Comparison of ENCODE assay signal across 8 mouse cellular contexts in the genomic region with DNA sequence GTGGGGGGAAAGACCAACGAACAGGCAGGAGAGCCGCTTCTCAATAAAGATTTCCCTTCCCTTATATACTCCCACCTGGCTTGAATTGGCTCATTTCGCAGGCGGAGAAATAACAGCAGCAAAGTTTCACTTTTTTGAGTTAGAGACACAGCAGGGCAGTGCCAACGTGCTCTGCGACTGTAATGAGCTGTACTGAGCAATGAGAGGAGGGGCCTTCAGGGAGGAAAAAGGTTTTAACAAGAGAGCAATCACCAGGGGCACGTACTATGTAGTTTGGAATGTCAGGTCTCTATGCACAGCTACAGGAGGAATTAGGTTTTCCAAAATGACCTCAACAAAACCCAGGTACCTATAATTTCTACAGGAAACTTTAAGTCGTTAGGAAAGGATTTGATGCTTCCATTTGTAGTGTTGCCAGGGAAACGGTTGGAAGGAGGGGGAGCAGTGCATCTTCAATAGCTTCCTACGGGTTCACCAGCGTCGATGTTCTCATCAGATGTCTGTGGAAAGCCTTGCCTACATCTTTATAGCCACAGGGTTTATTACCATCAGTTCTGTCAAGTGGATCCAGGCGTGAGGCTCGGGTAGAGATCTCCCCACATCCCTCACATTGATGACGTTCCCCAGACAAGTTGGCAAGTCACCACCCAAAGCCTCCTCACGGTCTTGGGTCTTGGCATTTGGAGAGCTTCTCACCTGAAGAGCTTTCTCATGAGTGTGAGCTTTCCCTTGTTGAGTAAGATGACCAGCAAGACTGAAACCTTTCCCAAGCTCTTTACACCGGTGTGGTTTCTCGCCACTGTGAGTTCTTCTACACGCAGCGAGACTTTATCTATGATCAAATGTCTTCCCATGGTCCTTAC. TPM values are rescaled to one million over a fixed set of nuclear protein-coding genes. Genes with fewer than 3 reads are reported as not detected.
DNase-seq lines count a peak whose midpoint lies in the region; ATAC-seq and TF ChIP-seq lines count a peak whose summit lies in the region.

No protein-coding gene starts in this region.

- no peaks in the 10 kb centered on the region for H3K4me1 ChIP-seq in kidney, postnatal 0 days (replicated peaks; ENCODE audit: insufficient read depth, low read length)
- peaks cover 8% of the 10 kb centered on the region for H3K4me1 ChIP-seq in forebrain, embryonic 12.5 days
- no peaks in the 10 kb centered on the region for H3K4me1 ChIP-seq in liver, embryonic 12.5 days
- H3K4me1 ChIP-seq in neural tube, embryonic 13.5 days (replicated peaks): peaks cover 27% of the 10 kb centered on the region

- H3K4me3 ChIP-seq in kidney, postnatal 0 days (replicated peaks; ENCODE audit: low read depth, low read length): peak overlapping the region; percentile 20
- peak overlapping the region; percentile 33 for H3K4me3 ChIP-seq in forebrain, embryonic 12.5 days (replicated peaks)
- H3K4me3 ChIP-seq in liver, embryonic 12.5 days: no peak overlapping the region
- peak overlapping the region; percentile 29 for H3K4me3 ChIP-seq in neural tube, embryonic 13.5 days

- H3K9me3 ChIP-seq in kidney, postnatal 0 days (replicated peaks; ENCODE audit: low read length): peaks cover 4% of the 10 kb centered on the region; the same call in 1 of the 2 replicates
- H3K9me3 ChIP-seq in forebrain, embryonic 12.5 days: peaks cover 13% of the 10 kb centered on the region
- peaks cover 8% of the 10 kb centered on the region; the same call in 1 of the 2 replicates for H3K9me3 ChIP-seq in liver, embryonic 12.5 days (replicated peaks)
- H3K9me3 ChIP-seq in neural tube, embryonic 13.5 days: peaks cover 8% of the 10 kb centered on the region

- no peaks in the 10 kb centered on the region for H3K36me3 ChIP-seq in kidney, postnatal 0 days (ENCODE audit: insufficient read depth, low read length)
- no peaks in the 10 kb centered on the region for H3K36me3 ChIP-seq in forebrain, embryonic 12.5 days (replicated peaks)
- no peaks in the 10 kb centered on the region for H3K36me3 ChIP-seq in liver, embryonic 12.5 days
- H3K36me3 ChIP-seq in neural tube, embryonic 13.5 days: no peaks in the 10 kb centered on the region

- no peak for DNase-seq in kidney, postnatal 0 days (ENCODE audit: low spot score)
- DNase-seq in kidney, adult 8-10 months: no peak
- no peak for DNase-seq in urinary bladder, postnatal 25 days (ENCODE audit: low spot score)
- no peak for DNase-seq in thymus, postnatal 25 days
- DNase-seq in adrenal gland, postnatal 14 days: no peak

- 36% methylated on average over 20 of the region's 20 CpGs for WGBS in kidney, postnatal 0 days
- 42% methylated on average over 20 of the region's 20 CpGs for WGBS in forebrain, embryonic 12.5 days
- WGBS in liver, embryonic 12.5 days (ENCODE audit: insufficient replicate concordance): 43% methylated on average over 20 of the region's 20 CpGs
- 37% methylated on average over 20 of the region's 20 CpGs for WGBS in neural tube, embryonic 13.5 days

- peak overlapping the region; percentile 58 for H3K4me2 ChIP-seq in kidney, postnatal 0 days (ENCODE audit: low read length)
- H3K4me2 ChIP-seq in forebrain, embryonic 12.5 days: peak overlapping the region; percentile 56
- peak overlapping the region; percentile 44; the same call in 1 of the 2 replicates for H3K4me2 ChIP-seq in liver, embryonic 12.5 days
- H3K4me2 ChIP-seq in neural tube, embryonic 13.5 days: peak overlapping the region; percentile 54

- H3K27me3 ChIP-seq in kidney, postnatal 0 days (ENCODE audit: insufficient read depth, low read length): no peaks in the 10 kb centered on the region
- 0 out of 2 replicates have a peak, but pooled peaks cover 9% of the 10 kb centered on the region for H3K27me3 ChIP-seq in forebrain, embryonic 12.5 days
- peaks cover 31% of the 10 kb centered on the region for H3K27me3 ChIP-seq in liver, embryonic 12.5 days (replicated peaks)
- no peaks in the 10 kb centered on the region for H3K27me3 ChIP-seq in neural tube, embryonic 13.5 days

- peak overlapping the region; percentile 35; the same call in 1 of the 2 replicates for H3K9ac ChIP-seq in kidney, postnatal 0 days (ENCODE audit: low read depth, low read length)
- H3K9ac ChIP-seq in forebrain, embryonic 12.5 days: peak overlapping the region; percentile 44
- no peak overlapping the region for H3K9ac ChIP-seq in liver, embryonic 12.5 days
- peak overlapping the region; percentile 56; the same call in 1 of the 2 replicates for H3K9ac ChIP-seq in neural tube, embryonic 13.5 days

- no peak overlapping the region for H3K27ac ChIP-seq in kidney, postnatal 0 days
- peak overlapping the region; percentile 56; the same call in 1 of the 2 replicates for H3K27ac ChIP-seq in forebrain, embryonic 12.5 days
- H3K27ac ChIP-seq in liver, embryonic 12.5 days: no peak overlapping the region
- peak overlapping the region; percentile 62; the same call in 1 of the 2 replicates for H3K27ac ChIP-seq in neural tube, embryonic 13.5 days (replicated peaks)

- TF ChIP-seq CTCF in kidney, postnatal 0 days (IDR thresholded peaks at IDR 0.05; ENCODE audit: low read depth): no peak

- ATAC-seq in kidney, postnatal 0 days (replicated peaks; ENCODE audit: low FRiP score, low read depth): no peak
- peak; percentile 82; the same call in 1 of the 2 replicates for ATAC-seq in forebrain, embryonic 12.5 days (ENCODE audit: low FRiP score)
- ATAC-seq in liver, embryonic 12.5 days: no peak
- peak; percentile 76 for ATAC-seq in neural tube, embryonic 13.5 days (ENCODE audit: low read depth)

RNA-seq across cellular contexts. Expression of a gene that starts 7.2 kb away (rescaled TPM):
- 0.27 and 0.45 TPM in 2 replicates for polyA plus RNA-seq in kidney, postnatal 0 days (2015; fragmentation: Nextera tagmentation; extraction: Ambion mirVana)
- polyA plus RNA-seq in forebrain, embryonic 12.5 days (2016; fragmentation: Nextera tagmentation; extraction: Ambion mirVana): not detected in 2 replicates
- polyA plus RNA-seq in liver, embryonic 12.5 days (2016; fragmentation: Nextera tagmentation; extraction: Ambion mirVana): not detected in 2 replicates
- 0.31 TPM in 1 of 2 replicates, not detected in the other for polyA plus RNA-seq in neural tube, embryonic 13.5 days (2015; fragmentation: Nextera tagmentation; extraction: Ambion mirVana)
- total RNA-seq in adrenal gland, postnatal 14 days (2021): not detected in 2 replicates

RNA-seq across cellular contexts. Expression of a gene that starts 10.0 kb away (rescaled TPM):
- polyA plus RNA-seq in kidney, postnatal 0 days (2015; fragmentation: Nextera tagmentation; extraction: Ambion mirVana): 9.8 and 10.0 TPM in 2 replicates
- 17.8 and 19.0 TPM in 2 replicates for polyA plus RNA-seq in forebrain, embryonic 12.5 days (2016; fragmentation: Nextera tagmentation; extraction: Ambion mirVana)
- 3.0 and 3.6 TPM in 2 replicates for polyA plus RNA-seq in liver, embryonic 12.5 days (2016; fragmentation: Nextera tagmentation; extraction: Ambion mirVana)
- polyA plus RNA-seq in neural tube, embryonic 13.5 days (2015; fragmentation: Nextera tagmentation; extraction: Ambion mirVana): 18.2 and 19.2 TPM in 2 replicates
- total RNA-seq in adrenal gland, postnatal 14 days (2021): 3.8 and 5.4 TPM in 2 replicates

RNA-seq across cellular contexts. Expression of a gene that starts 22.5 kb away (rescaled TPM):
- polyA plus RNA-seq in kidney, postnatal 0 days (2015; fragmentation: Nextera tagmentation; extraction: Ambion mirVana): not detected in 2 replicates
- not detected in 2 replicates for polyA plus RNA-seq in forebrain, embryonic 12.5 days (2016; fragmentation: Nextera tagmentation; extraction: Ambion mirVana)
- polyA plus RNA-seq in liver, embryonic 12.5 days (2016; fragmentation: Nextera tagmentation; extraction: Ambion mirVana): not detected in 2 replicates
- polyA plus RNA-seq in neural tube, embryonic 13.5 days (2015; fragmentation: Nextera tagmentation; extraction: Ambion mirVana): not detected in 2 replicates
- total RNA-seq in adrenal gland, postnatal 14 days (2021): not detected in 2 replicates

RNA-seq across cellular contexts. Expression of a gene that starts 25.5 kb away (rescaled TPM):
- 22.9 and 24.6 TPM in 2 replicates for polyA plus RNA-seq in kidney, postnatal 0 days (2015; fragmentation: Nextera tagmentation; extraction: Ambion mirVana)
- 44.5 and 44.8 TPM in 2 replicates for polyA plus RNA-seq in forebrain, embryonic 12.5 days (2016; fragmentation: Nextera tagmentation; extraction: Ambion mirVana)
- polyA plus RNA-seq in liver, embryonic 12.5 days (2016; fragmentation: Nextera tagmentation; extraction: Ambion mirVana): 7.1 and 7.7 TPM in 2 replicates
- 39.8 and 49.2 TPM in 2 replicates for polyA plus RNA-seq in neural tube, embryonic 13.5 days (2015; fragmentation: Nextera tagmentation; extraction: Ambion mirVana)
- 6.5 and 11.4 TPM in 2 replicates for total RNA-seq in adrenal gland, postnatal 14 days (2021)

RNA-seq across cellular contexts. Expression of a gene that starts 43.6 kb away (rescaled TPM):
- 8.0 and 9.6 TPM in 2 replicates for polyA plus RNA-seq in kidney, postnatal 0 days (2015; fragmentation: Nextera tagmentation; extraction: Ambion mirVana)
- 1.1 and 1.4 TPM in 2 replicates for polyA plus RNA-seq in forebrain, embryonic 12.5 days (2016; fragmentation: Nextera tagmentation; extraction: Ambion mirVana)
- polyA plus RNA-seq in liver, embryonic 12.5 days (2016; fragmentation: Nextera tagmentation; extraction: Ambion mirVana): 159 and 161 TPM in 2 replicates
- polyA plus RNA-seq in neural tube, embryonic 13.5 days (2015; fragmentation: Nextera tagmentation; extraction: Ambion mirVana): 2.1 and 2.2 TPM in 2 replicates
- total RNA-seq in adrenal gland, postnatal 14 days (2021): 4.9 and 7.3 TPM in 2 replicates

Comparison
In these comparisons a context has a peak if more than half of its experiments do, and no peak if none do; other contexts are left out.
1. ATAC-seq: peak in forebrain, embryonic 12.5 days (single experiment) and neural tube, embryonic 13.5 days (single experiment); none in kidney, postnatal 0 days (single experiment) and liver, embryonic 12.5 days (single experiment).
2. H3K27ac ChIP-seq: peak in forebrain, embryonic 12.5 days (single experiment) and neural tube, embryonic 13.5 days (single experiment); none in kidney, postnatal 0 days (single experiment) and liver, embryonic 12.5 days (single experiment).
3. Peak in every context shown above with its lines, with median percentiles within 50 percentile points of each other: H3K4me2 ChIP-seq.